Mouse (Mus musculus) embryonic facial prominence, embryonic 14.5 days (tissue): ENCODE results near the gene Dlg4. TPM values are rescaled to one million over a fixed set of nuclear protein-coding genes. Genes with fewer than 3 reads are reported as not detected.

Experiments used
- ATAC-seq: fragments of 200-750 bp; cut with Nextera tagmentation; 2 replicates; pipeline ENCODE4 v1.8.0; 2017; ENCODE audit warnings: low read depth, moderate number of reproducible peaks, moderate TSS enrichment
- DNase-seq: peaks from one replicate; pipeline ENCODE4 v3.0.0-alpha.2; 2015; ENCODE audit warnings: low spot score
- H3K27ac ChIP-seq: fragments of 300-500 bp; sonication (generic); replicated peaks from 2 replicates; pipeline ENCODE4 v1.5.1; 2014; ENCODE audit warnings: low read depth, mild to moderate bottlenecking, low read length, moderate library complexity
- H3K27me3 ChIP-seq: fragments of 300-500 bp; sonication (generic); replicated peaks from 2 replicates; pipeline ENCODE4 v1.6.1; 2014; ENCODE audit warnings: low read length; ENCODE audit not compliant: control insufficient read depth, insufficient read depth
- H3K36me3 ChIP-seq: fragments of 300-500 bp; sonication (generic); 2 replicates; pipeline ENCODE4 v1.6.1; 2014; ENCODE audit warnings: low read length, mixed read lengths; ENCODE audit not compliant: control insufficient read depth, insufficient read depth
- H3K4me1 ChIP-seq: fragments of 300-500 bp; sonication (generic); 2 replicates; pipeline ENCODE4 v1.6.1; 2014; ENCODE audit warnings: antibody characterized with exemption, low read length; ENCODE audit not compliant: control insufficient read depth, insufficient read depth
- H3K4me2 ChIP-seq: fragments of 300-500 bp; sonication (generic); 2 replicates; pipeline ENCODE4 v1.6.1; 2014; ENCODE audit warnings: low read depth, mild to moderate bottlenecking, low read length, moderate library complexity, mixed read lengths
- H3K4me3 ChIP-seq: fragments of 300-500 bp; sonication (generic); 2 replicates; pipeline ENCODE4 v1.5.1; 2014; ENCODE audit warnings: low read depth, mild to moderate bottlenecking, low read length
- H3K9ac ChIP-seq: fragments of 300-500 bp; sonication (generic); 2 replicates; pipeline ENCODE4 v1.6.1; 2014; ENCODE audit warnings: low read depth, mild to moderate bottlenecking, low read length, moderate library complexity, mixed read lengths
- H3K9me3 ChIP-seq: fragments of 300-500 bp; sonication (generic); 2 replicates; pipeline ENCODE4 v1.6.1; 2016; ENCODE audit warnings: low read length; ENCODE audit not compliant: control insufficient read depth
- WGBS: fragments of 180-500 bp; shearing (Covaris S2); extraction: QIAGEN DNeasy Blood & Tissue Kit; methylation state at CpG from one replicate; pipeline ENCODE4 v1.1.7; 2014; 5-methylcytosine and 5-hydroxymethylcytosine counted together
- polyA plus RNA-seq: library from polyadenylated mRNA; unstranded; fragments of >200 nt; fragmentation: Nextera tagmentation; extraction: Ambion mirVana; gene quantifications from 2 replicates; pipeline ENCODE4 v1.2.1, GENCODE M21; 2014

Dlg4 gene
- polyA plus RNA-seq, 1 experiment from 2014 or later: 8.4 TPM

DNA sequence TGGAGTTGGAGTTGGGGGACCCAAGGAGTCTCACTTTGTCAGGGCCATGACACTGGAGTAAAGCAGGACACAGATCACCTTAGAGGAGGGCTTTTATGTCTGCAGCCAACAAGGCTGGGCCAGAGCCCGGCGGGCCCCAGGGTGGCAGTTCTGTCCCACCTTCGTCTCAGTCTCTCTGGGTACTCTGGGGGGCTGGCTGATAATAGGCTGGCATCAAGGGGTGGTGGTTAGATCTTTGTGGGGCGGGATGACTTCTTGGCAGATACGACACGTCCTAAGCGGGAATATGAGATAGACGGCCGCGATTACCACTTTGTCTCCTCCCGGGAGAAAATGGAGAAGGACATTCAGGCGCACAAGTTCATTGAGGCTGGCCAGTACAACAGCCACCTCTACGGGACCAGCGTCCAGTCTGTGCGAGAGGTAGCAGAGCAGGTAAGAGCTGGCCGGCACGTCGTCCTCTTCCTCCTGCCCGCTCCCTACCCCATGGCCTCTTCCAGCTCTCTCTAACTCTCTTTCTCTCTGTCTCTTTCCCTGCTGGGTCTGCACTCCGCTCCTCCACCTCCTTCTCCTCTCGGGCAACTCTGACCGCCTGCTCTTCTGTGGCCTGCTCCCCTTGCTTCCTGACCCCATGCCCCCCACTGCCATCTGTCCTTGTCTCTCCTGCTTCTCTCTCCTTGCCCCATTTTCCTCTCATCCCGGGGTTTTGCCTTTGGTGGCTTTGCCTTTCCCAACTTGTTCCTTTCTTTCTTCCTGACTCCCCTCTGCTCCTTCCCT, 25.8 kb downstream of the Dlg4 start:
- H3K4me2 ChIP-seq: no peak overlapping the region
- no peak overlapping the region for H3K27ac ChIP-seq
- ATAC-seq (no peak), DNase-seq (no peak)
- H3K4me1 ChIP-seq: no peaks in the 10 kb centered on the region
- H3K36me3 ChIP-seq: peaks cover 75% of the 10 kb centered on the region
- WGBS: 89% methylated on average over 23 of the region's 23 CpGs
- H3K4me3 ChIP-seq: no peak overlapping the region
- H3K27me3 ChIP-seq: no peaks in the 10 kb centered on the region
- H3K9me3 ChIP-seq: no peaks in the 10 kb centered on the region
- H3K9ac ChIP-seq: no peak overlapping the region

DNA sequence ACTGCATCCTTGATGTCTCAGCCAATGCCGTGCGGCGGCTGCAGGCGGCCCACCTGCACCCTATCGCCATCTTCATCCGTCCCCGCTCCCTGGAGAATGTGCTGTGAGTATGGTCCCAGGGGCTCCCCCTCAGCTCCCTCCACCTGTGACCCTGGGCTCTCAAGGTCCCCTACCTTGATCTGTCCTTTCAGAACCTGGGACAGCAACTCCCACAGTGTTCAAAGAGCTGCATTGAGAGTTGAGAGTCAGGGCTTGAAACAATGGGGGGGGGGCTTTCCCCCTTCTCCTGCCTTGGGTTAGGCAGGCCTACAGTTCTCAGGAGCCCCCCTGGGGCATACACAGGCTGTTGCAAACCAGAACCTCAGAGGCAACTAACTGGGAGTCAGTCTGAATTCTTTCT, 26.9 kb downstream of the Dlg4 start:
- no peak overlapping the region for H3K9ac ChIP-seq
- H3K4me2 ChIP-seq: no peak overlapping the region
- no peaks in the 10 kb centered on the region for H3K4me1 ChIP-seq
- DNase-seq: no peak
- no peaks in the 10 kb centered on the region for H3K27me3 ChIP-seq
- H3K27ac ChIP-seq: no peak overlapping the region
- H3K36me3 ChIP-seq: peaks cover 65% of the 10 kb centered on the region
- H3K9me3 ChIP-seq: no peaks in the 10 kb centered on the region
- H3K4me3 ChIP-seq: no peak overlapping the region
- ATAC-seq: no peak
- 82% methylated on average over 7 of the region's 7 CpGs for WGBS

DNA sequence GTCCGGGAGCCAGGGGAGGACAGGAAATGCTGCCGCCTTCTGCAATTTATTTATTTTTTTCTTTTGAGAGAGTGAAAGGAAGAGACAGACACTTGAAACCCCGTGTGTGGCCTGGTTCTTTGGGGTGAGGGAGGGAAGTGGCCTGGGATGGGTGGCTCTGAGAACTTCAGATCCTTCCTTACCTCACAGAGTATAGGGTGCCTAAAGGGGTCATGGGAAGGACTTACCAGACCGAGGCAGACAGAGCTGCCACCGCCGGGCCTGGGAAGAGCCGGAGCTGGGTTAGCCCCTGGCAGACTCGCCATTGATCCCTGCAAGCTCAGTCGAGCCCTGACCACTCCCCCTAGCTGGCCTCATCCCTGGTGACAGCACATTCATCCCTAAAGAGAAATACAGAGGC, 28.7 kb downstream of the Dlg4 start:
- Histone ChIP-seq H3K4me1 (no peaks in the 10 kb centered on the region), H3K4me2 (no peak overlapping the region), H3K36me3 (peaks cover 49% of the 10 kb centered on the region), H3K9ac (no peak overlapping the region; the same call in 1 of the 2 replicates), H3K4me3 (no peak overlapping the region), H3K9me3 (no peaks in the 10 kb centered on the region), H3K27me3 (no peaks in the 10 kb centered on the region), H3K27ac (no peak overlapping the region)
- DNase-seq (no peak), ATAC-seq (no peak)
- WGBS: 16% methylated on average over 9 of the region's 9 CpGs

DNA sequence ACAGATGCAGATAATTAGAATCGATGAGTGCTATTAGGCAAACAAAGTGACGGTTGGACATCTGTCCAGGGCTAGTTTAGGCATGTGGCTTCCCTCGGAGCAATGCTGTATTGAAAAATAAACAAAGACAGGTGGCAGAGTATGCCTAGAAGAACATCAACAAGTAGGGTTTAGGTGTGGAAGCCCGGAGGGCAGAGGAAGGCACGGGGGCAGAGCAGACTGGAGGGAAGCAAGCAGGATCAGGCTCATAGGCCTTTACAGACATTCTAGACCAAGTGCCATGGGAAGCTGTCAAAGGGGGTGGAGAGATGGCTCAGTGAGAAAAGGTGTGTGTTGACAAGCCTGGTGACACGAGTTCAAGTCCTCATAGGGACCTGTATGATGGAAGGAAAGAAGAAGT, 32.6 kb downstream of the Dlg4 start:
- no peaks in the 10 kb centered on the region for H3K27me3 ChIP-seq
- H3K4me1 ChIP-seq: no peaks in the 10 kb centered on the region
- 34% methylated on average over 6 of the region's 6 CpGs for WGBS
- H3K4me2 ChIP-seq: no peak overlapping the region
- no peak overlapping the region for H3K4me3 ChIP-seq
- DNase-seq (no peak), ATAC-seq (no peak)
- no peaks in the 10 kb centered on the region for H3K9me3 ChIP-seq
- peaks cover 14% of the 10 kb centered on the region for H3K36me3 ChIP-seq
- no peak overlapping the region for H3K27ac ChIP-seq
- H3K9ac ChIP-seq: no peak overlapping the region

DNA sequence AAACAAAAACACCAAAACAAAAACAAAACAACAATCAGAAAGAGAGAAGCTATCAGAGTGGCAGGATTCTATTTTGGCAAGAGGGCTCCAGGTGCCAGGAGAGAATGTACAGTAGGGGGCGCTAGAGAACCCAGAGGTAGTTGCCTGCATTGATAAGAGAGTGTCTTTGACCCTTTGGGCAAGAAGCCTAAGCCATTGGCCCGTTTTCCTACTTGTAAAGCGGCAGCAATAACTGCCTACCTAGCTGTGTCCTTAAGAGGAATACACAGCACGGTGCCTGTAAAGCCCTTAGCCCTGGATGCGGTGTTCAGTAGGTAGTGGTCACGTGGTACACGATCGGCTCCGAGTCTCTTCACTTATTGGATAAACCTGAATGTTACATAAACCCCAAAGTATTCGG, 33.1 kb downstream of the Dlg4 start:
- 63% methylated on average over 10 of the region's 10 CpGs for WGBS
- peaks cover 9% of the 10 kb centered on the region for H3K36me3 ChIP-seq
- ATAC-seq: no peak

DNA sequence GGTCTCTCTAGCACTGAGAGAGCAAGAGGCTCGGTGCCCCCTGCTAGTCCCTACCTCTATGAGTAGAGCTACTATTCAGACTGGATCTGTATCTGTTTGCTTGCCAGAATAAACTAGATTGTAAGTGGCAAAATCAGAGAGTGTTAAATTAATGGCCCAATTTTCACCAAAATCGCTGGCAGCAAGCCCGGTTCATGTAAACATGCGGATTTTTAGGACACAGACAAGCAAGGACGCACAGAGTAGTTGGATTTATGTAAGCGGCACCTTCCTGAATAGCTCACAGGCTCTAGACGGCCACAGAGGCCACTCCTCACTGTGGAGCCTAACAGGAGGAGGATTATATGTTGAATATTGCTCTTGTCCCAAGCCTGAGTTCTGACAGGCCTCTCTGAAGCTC, 36.4 kb downstream of the Dlg4 start:
- ATAC-seq (no peak), DNase-seq (no peak)
- Histone ChIP-seq H3K4me1 (no peaks in the 10 kb centered on the region), H3K9me3 (no peaks in the 10 kb centered on the region), H3K4me3 (no peak overlapping the region), H3K27ac (no peak overlapping the region), H3K4me2 (no peak overlapping the region), H3K9ac (no peak overlapping the region), H3K27me3 (no peaks in the 10 kb centered on the region), H3K36me3 (no peaks in the 10 kb centered on the region)
- WGBS: 63% methylated on average over 7 of the region's 7 CpGs

More for the DNA sequence above, 33.1 kb downstream of the Dlg4 start:
- Histone ChIP-seq H3K4me1 (no peaks in the 10 kb centered on the region), H3K27ac (no peak overlapping the region), H3K27me3 (no peaks in the 10 kb centered on the region), H3K9ac (no peak overlapping the region), H3K9me3 (no peaks in the 10 kb centered on the region), H3K4me2 (no peak overlapping the region), H3K4me3 (no peak overlapping the region)
- DNase-seq: no peak

DNA sequence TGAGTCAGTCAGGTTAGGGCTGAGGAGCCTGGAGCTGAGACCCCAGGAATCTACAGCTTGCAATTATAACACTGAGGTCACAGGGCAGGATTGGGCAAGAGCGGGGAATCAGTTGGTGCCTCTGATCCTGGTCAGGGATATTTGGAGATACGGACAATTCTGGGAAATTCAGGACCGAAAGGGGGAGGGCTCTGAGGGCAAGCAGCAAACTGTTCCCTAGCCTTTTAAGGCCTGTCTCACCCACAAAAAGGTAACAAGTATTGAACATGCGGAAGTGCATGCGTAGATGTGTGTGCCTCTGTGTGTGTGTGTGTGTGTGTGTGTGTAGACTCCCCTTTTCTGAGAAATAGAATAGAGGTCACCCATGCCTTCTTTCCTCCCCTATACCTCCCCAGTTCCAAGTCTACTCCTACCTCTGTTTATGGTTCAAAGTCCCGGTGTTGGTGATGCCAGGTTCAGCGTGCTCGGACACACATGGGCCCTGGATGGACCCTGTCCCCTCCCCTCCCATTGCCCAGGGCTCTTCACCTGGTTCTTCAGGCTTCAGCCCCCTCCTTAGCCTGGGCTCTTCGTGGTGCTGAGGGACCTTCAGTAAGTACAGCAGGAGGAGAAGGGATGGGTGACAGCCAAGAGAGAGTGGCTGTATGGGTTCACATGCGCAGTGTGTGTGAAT, 37.3 kb downstream of the Dlg4 start, which contains the start of gene Asgr1:
Gene Asgr1, plus strand, starts transcription at position 188 of the 673 bp plus-strand sequence.
- 83% methylated on average over 10 of the region's 10 CpGs for WGBS
- no peak within 1 kb of the TSS for H3K9ac ChIP-seq
- H3K4me3 ChIP-seq: no peak within 1 kb of the TSS
- H3K4me1 ChIP-seq: no peaks in the 10 kb centered on the region
- H3K27me3 ChIP-seq: no peaks in the 10 kb centered on the region
- DNase-seq (no peak), ATAC-seq (no peak)
- no peaks in the 10 kb centered on the region for H3K9me3 ChIP-seq
- no peak within 1 kb of the TSS for H3K27ac ChIP-seq
- H3K4me2 ChIP-seq: no peak within 1 kb of the TSS
- H3K36me3 ChIP-seq: no peaks in the 10 kb centered on the region

DNA sequence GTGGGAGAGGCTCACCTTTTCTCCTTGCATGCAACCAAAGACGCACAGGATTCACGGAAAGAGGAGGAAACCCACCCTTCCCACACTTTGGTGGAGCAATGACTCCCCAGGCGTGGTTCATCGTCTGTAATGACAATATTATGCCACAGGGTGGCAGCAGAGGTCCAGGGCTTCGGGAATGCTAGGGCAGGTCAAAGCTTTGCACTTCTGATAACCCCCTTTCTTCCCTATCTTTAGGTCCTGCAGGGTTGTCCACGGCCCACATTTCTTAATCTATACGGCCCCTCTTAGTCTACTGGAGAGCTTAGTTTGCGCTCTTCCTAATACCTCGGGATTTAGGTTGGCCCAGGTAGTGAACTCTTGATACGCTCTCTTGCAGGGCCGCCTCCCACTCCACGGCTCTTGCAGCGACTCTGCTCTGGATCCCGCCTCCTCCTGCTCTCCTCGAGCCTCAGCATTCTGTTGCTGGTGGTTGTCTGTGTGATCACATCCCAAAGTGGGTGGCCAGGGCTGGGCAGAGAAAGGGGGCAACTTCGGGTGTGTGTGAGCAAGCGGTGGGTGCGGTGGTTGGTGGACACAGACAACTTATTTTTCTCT, 39.0 kb downstream of the Dlg4 start:
- Histone ChIP-seq H3K27ac (no peak overlapping the region), H3K4me1 (no peaks in the 10 kb centered on the region), H3K9ac (0 out of 2 replicates have a peak overlapping the region, but pooled peaks have one; percentile 25), H3K36me3 (no peaks in the 10 kb centered on the region), H3K27me3 (no peaks in the 10 kb centered on the region), H3K9me3 (no peaks in the 10 kb centered on the region), H3K4me3 (no peak overlapping the region), H3K4me2 (peak overlapping the region; percentile 21)
- 28% methylated on average over 16 of the region's 18 CpGs for WGBS
- ATAC-seq (peak; percentile 63), DNase-seq (peak; percentile 39)
